Mouse (Mus musculus) MEL-GATA-1-ER (cell line): Measurements from ENCODE around the gene Luzp2.

ENCODE experiments used
- DNase-seq: peaks from one replicate; pipeline ENCODE4 v3.0.0-alpha.2; 2012; ENCODE audit warnings: low read depth; ENCODE audit errors: extremely low read depth

Luzp2 gene

DNA sequence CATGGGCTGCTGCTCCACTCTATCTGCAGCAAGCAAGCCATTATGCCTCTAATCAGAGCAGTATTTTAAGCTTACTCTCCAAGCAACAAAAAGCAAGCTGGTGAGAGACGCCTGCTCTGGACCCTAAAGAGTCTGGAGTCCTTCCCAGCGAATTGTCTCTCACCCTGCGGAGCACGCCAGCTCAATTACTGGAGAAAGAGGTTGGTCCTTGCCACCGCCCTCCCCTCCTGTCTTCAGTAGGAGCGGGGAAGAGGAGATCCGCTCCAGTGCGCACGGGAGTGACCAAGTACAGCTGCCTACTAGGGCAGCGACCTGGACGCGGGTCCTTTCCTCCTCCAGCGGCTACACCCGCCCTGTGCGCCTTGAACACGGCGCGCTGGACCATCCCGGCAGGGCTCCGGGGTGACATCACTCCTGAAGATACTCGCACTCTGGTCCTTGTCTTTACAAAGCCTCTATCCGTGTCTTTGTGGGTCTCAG is at the start of gene Luzp2:
Gene Luzp2, plus strand, starts transcription at position 127 of the 480 bp plus-strand sequence.
- no peak for DNase-seq

DNA sequence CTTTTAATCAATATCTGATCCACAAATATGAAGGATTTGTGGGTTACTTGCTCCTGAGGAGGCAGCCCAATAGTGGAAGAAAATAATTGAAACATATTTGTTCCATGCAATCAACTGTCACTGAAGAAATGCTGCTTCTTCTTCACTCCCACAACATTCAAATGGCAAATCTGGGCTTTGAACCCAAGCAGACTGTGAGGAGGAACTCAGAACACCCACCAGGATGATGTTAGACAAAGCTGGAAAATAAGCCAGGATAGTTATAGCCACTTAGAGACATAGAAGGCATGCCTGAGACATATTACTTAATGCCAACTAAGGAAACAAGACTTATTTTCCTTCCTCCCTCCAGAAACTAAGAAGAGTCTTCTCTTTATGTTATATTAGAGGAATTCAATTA is 47.8 kb upstream of the Luzp2 start:
- no peak for DNase-seq

DNA sequence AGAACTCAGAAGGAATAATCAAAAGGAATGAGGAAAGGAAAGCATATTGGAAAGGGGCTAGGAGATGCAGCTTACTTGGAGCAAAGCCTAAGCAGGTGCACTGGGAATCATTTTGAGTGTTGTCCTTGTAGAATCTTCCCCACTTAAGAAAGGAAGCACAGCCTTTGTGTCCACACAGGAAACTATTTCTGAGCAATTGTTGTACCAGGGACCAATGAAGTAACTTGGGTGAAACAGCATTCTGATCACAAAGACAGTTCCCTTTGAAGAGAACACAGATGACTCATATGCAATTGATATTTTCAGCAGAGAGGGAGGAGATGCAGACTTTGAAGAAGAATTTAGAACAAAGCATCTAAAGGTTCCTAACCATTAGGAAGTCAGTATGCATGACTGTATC is 16.7 kb upstream of the Luzp2 start:
- DNase-seq, result no peak

DNA sequence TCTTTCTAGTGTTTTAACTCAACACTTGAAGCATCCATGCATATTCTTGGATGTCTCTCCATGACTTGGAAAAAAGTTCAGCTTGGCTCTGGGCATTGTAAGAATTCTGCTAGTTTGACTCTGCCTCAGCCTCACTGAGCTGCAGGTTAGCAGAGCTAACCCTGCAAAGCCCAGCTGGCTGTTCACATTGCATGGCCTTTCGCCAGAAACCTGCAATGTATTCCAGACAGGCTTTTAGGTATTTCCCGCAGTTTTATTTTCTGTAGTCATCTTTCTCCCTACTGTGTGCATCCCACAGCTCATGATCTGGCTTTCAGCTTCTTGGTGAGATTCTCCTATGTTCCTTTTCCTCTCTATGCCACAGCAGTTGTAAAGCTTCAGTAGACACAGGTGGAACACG is 6.5 kb upstream of the Luzp2 start:
- no peak for DNase-seq

DNA sequence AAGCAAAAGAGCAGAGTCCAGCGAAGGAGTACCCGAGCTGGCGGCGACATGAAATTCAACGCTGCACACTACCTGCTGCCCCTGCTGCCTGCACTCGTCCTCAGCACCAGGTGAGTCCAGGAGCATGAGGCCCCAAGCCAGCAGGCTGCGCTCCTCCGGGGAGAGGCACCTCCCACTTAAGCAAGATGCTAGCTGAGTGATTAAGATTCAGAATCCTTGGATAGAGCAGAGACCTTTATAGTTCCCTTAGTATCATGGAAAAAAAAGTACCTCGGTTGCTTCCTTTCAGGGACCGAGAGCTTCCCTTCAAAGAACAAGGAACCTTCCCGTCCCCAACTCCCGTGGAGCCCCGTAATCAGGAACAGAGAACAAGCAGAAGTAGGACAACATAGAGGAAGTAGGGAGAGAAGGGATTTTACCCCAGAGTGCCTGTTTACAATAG is 634 bp downstream of the Luzp2 start:
- no peak for DNase-seq

- DNase-seq, result no peak
Observed at GRCm38 (mm10) chr7:54836437-54836836, 1.1 kb downstream of the Luzp2 start.

DNA sequence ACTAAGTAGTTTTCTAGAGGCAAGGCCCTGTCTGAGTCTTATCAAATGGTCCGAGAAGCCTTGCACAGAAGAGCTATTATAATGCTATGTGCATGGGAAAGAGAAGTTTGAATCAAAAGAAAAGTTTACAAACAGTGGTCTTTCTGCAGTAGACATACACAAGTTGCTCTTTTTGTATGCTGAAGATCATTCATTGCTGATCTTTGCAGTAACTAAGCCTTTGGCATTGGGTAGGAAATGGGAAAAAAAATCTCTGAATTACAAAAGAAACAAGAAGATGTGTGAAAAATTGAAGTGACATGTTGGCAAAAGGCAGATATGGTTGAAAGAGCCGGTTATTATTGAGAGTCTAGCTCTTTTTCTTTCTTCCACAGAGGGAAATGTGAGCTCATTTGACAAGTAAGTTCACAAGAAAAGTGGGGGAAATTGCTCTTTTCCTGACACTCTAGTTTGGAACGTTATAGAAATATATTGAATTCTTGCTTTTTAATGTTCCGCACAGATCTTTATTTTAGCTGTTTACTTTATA is 7.6 kb downstream of the Luzp2 start:
- DNase-seq, result no peak

GRCm38 (mm10) chr7:54845875-54846691 is 10.8 kb downstream of the Luzp2 start:
- DNase-seq, result no peak

- no peak for DNase-seq
Observed at GRCm38 (mm10) chr7:54846692-54847020, 11.4 kb downstream of the Luzp2 start.

- DNase-seq, result no peak
Observed at GRCm38 (mm10) chr7:54852860-54853259, 17.6 kb downstream of the Luzp2 start.

DNA sequence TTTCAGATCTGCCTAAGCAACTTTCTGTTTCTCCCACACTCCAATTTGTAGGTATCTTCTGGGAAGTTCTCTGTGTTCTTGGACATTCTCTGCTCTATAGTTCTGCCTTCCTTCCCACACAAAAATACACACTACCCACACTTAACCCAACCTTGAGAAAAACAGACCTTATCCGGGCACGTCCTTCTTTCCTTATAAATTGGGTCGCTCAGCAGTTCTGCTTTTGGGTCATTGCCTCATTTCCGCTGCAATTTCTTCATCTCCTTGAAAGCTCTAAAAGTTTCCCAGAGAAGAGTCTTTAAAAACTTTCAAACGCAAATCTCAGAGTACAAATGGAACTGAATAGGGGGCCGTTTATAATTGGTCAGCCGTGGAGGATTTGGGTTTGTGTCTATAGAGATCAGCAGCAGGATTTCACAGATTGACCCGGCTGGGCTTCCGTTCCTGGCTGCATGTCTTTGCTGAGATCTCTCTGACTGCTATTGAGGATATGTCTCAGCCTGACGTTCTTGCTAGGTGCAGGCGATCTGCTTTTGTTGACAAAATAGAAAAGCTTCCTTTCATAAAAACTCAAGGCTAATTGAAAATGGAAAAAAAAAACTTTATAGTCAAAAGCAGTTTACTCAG is 26.0 kb downstream of the Luzp2 start:
- DNase-seq, result no peak

GRCm38 (mm10) chr7:54878928-54879644 is 43.8 kb downstream of the Luzp2 start:
- DNase-seq, result peak; percentile 60

DNA sequence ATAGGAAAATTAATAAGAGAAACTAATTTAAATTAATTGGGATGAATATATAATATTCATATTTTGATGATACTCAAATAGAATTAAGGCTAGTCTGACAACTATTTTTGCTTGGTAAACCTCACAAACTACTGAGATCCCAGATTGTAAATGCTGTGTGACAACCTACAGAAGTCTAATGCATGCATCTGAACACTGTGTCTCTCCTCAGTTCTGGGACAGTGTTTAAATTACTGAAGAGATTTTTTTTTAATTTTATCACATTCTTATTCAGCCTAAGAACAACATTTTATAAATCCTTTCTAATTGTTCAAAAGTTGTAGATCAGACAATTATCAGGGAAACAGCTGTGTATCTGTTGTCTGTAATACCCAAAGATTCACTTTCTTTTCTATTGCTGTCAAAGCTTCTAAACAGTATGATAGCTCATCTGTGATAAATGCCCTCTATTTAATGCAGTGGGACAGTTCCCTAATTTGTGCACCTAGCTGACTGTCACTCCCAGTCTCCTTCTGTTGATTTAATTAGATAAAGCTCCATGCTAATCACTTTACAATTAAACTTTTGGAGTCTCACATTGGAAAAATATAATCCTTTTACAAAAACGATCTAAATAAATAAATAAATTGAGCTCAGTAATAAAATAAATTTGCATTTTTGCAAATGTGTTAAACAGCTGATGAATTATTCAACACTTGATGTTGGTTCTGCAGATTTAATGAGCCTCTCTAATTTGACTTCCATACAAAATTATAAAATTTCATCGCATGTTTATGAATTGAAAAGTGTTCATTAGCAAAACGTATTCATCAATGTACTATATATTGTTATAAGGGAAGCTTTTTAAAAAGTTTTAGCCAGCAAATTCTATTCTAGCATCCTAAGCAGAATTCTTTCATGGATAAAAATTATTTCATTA is 58.7 kb downstream of the Luzp2 start:
- no peak for DNase-seq

GRCm38 (mm10) chr7:54898589-54898988 is 63.3 kb downstream of the Luzp2 start:
- no peak for DNase-seq

DNA sequence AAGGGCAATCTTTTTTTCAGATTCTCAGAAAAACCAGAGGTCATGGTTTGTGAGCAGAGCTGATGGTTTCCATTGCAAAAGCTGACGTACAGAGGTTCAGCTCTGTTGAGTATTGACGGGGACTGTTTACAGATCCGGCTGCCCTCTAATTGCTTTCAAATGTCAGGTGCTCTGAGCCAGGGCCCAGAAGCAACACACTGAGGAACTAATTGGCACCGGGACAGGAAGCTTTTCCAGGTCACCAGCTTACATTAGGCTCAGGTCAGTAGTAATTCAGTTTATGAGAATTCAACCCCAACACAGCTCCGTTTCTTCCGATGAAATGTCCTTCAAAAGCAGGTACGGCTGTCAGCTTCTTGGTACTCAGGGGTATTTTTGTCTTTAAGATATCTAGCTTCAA is 74.7 kb downstream of the Luzp2 start:
- no peak for DNase-seq

DNA sequence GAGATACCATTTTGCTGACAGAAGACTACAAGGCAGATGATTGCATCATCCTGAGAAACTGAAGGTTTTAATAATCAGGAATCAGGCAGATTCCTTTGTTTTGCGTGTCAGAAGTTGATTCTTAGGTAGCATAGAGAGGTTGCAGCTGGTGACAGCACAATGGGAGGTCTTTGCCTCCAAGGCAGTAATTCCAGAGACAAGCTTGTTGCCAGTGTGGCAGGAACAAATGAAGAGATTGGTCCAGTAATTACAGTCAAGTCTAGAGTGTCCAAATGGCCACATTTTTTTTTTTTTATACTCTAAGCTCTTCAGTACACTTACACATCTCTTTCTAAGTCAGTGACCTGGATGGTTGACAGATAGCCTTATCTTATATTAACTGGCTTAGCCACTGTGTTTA is 78.7 kb downstream of the Luzp2 start:
- no peak for DNase-seq

- no peak for DNase-seq
Observed at GRCm38 (mm10) chr7:54921991-54922390, 86.7 kb downstream of the Luzp2 start.

- DNase-seq, result no peak
Observed at GRCm38 (mm10) chr7:54956759-54957158, 121.5 kb downstream of the Luzp2 start.

DNA sequence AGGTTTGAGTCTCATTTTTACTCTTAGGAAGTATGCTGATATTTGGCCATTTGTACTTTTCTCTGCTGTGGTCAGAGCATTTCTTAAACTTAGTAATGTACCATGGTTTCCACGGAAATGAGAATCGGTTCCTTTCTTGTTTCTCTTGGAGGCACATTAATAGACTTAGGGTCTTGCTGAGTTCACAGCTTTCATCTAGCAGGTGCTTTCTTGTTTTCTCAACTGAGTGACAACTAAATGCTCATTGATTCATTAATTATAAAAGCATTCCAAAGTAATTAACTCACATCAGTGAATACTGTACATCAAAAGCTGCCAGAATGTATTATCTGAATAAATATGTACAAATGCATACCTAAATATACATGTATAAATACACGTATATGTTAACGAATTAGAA is 127.4 kb downstream of the Luzp2 start:
- DNase-seq, result no peak

DNA sequence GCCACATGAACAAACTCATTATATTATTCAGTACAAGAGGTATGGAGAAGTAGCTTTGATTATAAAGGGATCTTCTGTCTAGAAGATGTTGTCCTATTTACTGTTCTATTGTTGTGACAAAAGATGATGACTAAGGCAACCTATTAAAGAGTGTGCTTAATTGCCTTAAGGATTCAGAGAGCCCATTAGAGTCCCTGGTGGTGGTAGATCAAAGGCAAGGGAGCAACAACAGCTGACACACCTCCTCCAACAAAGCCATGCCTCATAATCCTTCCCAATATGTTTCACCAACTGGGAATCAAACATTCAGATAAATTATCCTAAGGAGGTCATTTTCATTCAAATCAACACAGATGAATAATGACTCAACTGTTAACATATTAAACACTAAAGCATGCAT is 142.1 kb downstream of the Luzp2 start:
- DNase-seq, result no peak

GRCm38 (mm10) chr7:54980585-54980984 is 145.3 kb downstream of the Luzp2 start:
- DNase-seq, result no peak
